Mouse (Mus musculus): ENCODE results near the gene Pdlim4. TPM values are rescaled to one million over a fixed set of nuclear protein-coding genes. Genes with fewer than 3 reads are reported as not detected.

Gene Pdlim4
- polyA plus RNA-seq, 1 experiment from 2014 or later = 21.4 TPM

GRCm38 (mm10) chr11:54026491-54027041, 42.2 kb downstream of the Pdlim4 start:
- no peak for DNase-seq

GRCm38 (mm10) chr11:54021396-54022093, 47.3 kb downstream of the Pdlim4 start:
- Histone ChIP-seq H3K4me1 (ENCODE audit: control insufficient read depth, insufficient read depth, low read length) (no peaks in the 10 kb centered on the region), H3K4me3 (replicated peaks; ENCODE audit: low read depth, low read length) (no peak overlapping the region), H3K4me2 (ENCODE audit: low read length) (no peak overlapping the region), H3K27ac (replicated peaks; ENCODE audit: low read depth, low read length) (no peak overlapping the region), H3K27me3 (ENCODE audit: control insufficient read depth, insufficient read depth, low read length) (peaks cover under 1% of the 10 kb centered on the region; the same call in 1 of the 2 replicates), H3K9ac (replicated peaks; ENCODE audit: low read length) (no peak overlapping the region), H3K9me3 (ENCODE audit: control insufficient read depth, low read length) (no peaks in the 10 kb centered on the region), H3K36me3 (ENCODE audit: control insufficient read depth, insufficient read depth, low read length) (no peaks in the 10 kb centered on the region)
- DNase-seq (no peak), ATAC-seq (ENCODE audit: low FRiP score, low TSS enrichment) (no peak)
- 88% methylated on average over 5 of the region's 5 CpGs for WGBS

More at GRCm38 (mm10) chr11:54026491-54027041, 42.2 kb downstream of the Pdlim4 start:
- Histone ChIP-seq H3K4me3 (replicated peaks; ENCODE audit: low read depth, low read length) (no peak overlapping the region), H3K4me2 (ENCODE audit: low read length) (no peak overlapping the region), H3K9ac (replicated peaks; ENCODE audit: low read length) (no peak overlapping the region), H3K36me3 (ENCODE audit: control insufficient read depth, insufficient read depth, low read length) (no peaks in the 10 kb centered on the region), H3K27me3 (ENCODE audit: control insufficient read depth, insufficient read depth, low read length) (peaks cover 17% of the 10 kb centered on the region), H3K4me1 (ENCODE audit: control insufficient read depth, insufficient read depth, low read length) (peaks cover 5% of the 10 kb centered on the region), H3K9me3 (ENCODE audit: control insufficient read depth, low read length) (no peaks in the 10 kb centered on the region), H3K27ac (replicated peaks; ENCODE audit: low read depth, low read length) (no peak overlapping the region)
- 76% methylated on average over 1 of the region's 1 CpGs for WGBS
- ATAC-seq (ENCODE audit: low FRiP score, low TSS enrichment) = no peak

- Histone ChIP-seq H3K9me3 (ENCODE audit: control insufficient read depth, low read length) (no peaks in the 10 kb centered on the region), H3K4me3 (replicated peaks; ENCODE audit: low read depth, low read length) (no peak overlapping the region), H3K27me3 (ENCODE audit: control insufficient read depth, insufficient read depth, low read length) (no peaks in the 10 kb centered on the region), H3K27ac (replicated peaks; ENCODE audit: low read depth, low read length) (no peak overlapping the region), H3K4me2 (ENCODE audit: low read length) (no peak overlapping the region), H3K9ac (replicated peaks; ENCODE audit: low read length) (no peak overlapping the region), H3K4me1 (ENCODE audit: control insufficient read depth, insufficient read depth, low read length) (no peaks in the 10 kb centered on the region), H3K36me3 (ENCODE audit: control insufficient read depth, insufficient read depth, low read length) (no peaks in the 10 kb centered on the region)
- no peak for DNase-seq
- WGBS = 81% methylated on average over 3 of the region's 3 CpGs
- ATAC-seq (ENCODE audit: low FRiP score, low TSS enrichment) = no peak
These were observed 49.7 kb downstream of the Pdlim4 start for GRCm38 (mm10) chr11:54018893-54019732.

DNA sequence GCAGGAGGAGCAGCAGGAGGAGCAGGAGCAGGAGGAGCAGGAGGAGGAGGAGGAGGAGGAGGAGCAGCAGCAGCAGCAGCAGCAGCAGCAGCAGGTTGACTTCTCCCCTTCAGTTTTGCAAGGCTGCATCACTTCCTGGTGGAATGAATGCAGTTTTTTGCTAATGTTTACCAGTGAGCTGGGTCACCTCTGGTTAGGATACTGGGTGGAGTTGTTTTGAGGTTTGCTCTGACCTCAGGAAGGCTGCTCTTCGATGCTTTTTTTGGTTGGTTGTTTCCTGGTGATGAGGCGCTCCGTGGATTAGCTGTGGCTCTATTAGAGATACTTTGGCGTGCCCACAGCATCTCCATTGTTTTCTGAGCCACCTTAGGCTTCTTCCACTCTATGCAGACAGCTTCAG, 51.2 kb downstream of the Pdlim4 start:
- no peak for ATAC-seq (ENCODE audit: low FRiP score, low TSS enrichment)
- Histone ChIP-seq H3K27me3 (ENCODE audit: control insufficient read depth, insufficient read depth, low read length) (no peaks in the 10 kb centered on the region), H3K4me3 (replicated peaks; ENCODE audit: low read depth, low read length) (no peak overlapping the region), H3K4me2 (ENCODE audit: low read length) (no peak overlapping the region), H3K9ac (replicated peaks; ENCODE audit: low read length) (no peak overlapping the region), H3K36me3 (ENCODE audit: control insufficient read depth, insufficient read depth, low read length) (no peaks in the 10 kb centered on the region), H3K9me3 (ENCODE audit: control insufficient read depth, low read length) (no peaks in the 10 kb centered on the region), H3K4me1 (ENCODE audit: control insufficient read depth, insufficient read depth, low read length) (no peaks in the 10 kb centered on the region), H3K27ac (replicated peaks; ENCODE audit: low read depth, low read length) (no peak overlapping the region)
- no peak for DNase-seq
- 76% methylated on average over 4 of the region's 4 CpGs for WGBS

DNA sequence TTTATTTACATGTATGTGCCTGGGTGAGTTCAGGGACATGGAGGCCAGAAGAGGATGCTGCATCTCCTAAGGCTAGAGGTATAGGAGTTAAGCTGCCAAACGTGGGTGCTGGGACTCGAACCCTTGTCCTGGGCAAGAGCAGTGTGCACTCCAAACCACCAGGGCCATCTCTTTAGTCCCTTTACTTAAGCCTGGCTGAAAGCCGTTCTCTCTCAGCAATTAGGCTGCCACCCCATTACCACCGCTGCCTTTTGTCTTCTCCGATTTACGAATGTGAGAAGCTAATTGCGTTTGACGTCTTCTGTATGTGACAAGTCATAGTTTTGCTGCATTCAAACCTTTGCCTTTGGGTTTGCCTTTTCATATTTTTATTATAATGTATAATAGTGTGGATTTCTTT, 52.8 kb downstream of the Pdlim4 start:
- Histone ChIP-seq H3K4me1 (ENCODE audit: control insufficient read depth, insufficient read depth, low read length) (no peaks in the 10 kb centered on the region), H3K9me3 (ENCODE audit: control insufficient read depth, low read length) (no peaks in the 10 kb centered on the region), H3K27me3 (ENCODE audit: control insufficient read depth, insufficient read depth, low read length) (no peaks in the 10 kb centered on the region), H3K27ac (replicated peaks; ENCODE audit: low read depth, low read length) (no peak overlapping the region), H3K36me3 (ENCODE audit: control insufficient read depth, insufficient read depth, low read length) (no peaks in the 10 kb centered on the region), H3K9ac (replicated peaks; ENCODE audit: low read length) (no peak overlapping the region), H3K4me2 (ENCODE audit: low read length) (no peak overlapping the region), H3K4me3 (replicated peaks; ENCODE audit: low read depth, low read length) (no peak overlapping the region)
- DNase-seq (no peak), ATAC-seq (ENCODE audit: low FRiP score, low TSS enrichment) (no peak)
- 77% methylated on average over 8 of the region's 8 CpGs for WGBS

DNA sequence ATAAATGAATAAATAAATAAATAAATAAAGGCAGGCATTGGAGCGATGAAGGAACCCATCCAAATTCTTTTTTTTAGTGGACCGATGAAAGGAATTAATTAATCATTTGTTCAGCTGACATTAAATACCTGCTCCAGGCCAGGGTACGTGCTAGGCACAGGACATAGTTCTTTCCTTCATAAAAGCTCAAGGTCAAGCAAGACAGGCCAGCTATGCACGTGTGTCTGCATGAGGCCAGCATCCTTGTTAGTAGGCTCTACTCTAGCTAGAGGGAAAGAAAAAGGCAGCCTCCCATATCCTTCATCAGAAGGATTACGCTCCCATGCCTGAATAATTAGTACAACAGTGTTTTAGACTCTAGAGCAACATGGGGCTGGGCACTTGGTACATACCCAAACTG, 55.9 kb downstream of the Pdlim4 start:
- no peak overlapping the region for H3K27ac ChIP-seq (replicated peaks; ENCODE audit: low read depth, low read length)
- DNase-seq = no peak
- no peaks in the 10 kb centered on the region for H3K27me3 ChIP-seq (ENCODE audit: control insufficient read depth, insufficient read depth, low read length)
- H3K4me3 ChIP-seq (replicated peaks; ENCODE audit: low read depth, low read length) = no peak overlapping the region
- no peaks in the 10 kb centered on the region for H3K9me3 ChIP-seq (ENCODE audit: control insufficient read depth, low read length)
- no peak for ATAC-seq (ENCODE audit: low FRiP score, low TSS enrichment)
- no peak overlapping the region for H3K9ac ChIP-seq (replicated peaks; ENCODE audit: low read length)
- H3K36me3 ChIP-seq (ENCODE audit: control insufficient read depth, insufficient read depth, low read length) = no peaks in the 10 kb centered on the region
- H3K4me1 ChIP-seq (ENCODE audit: control insufficient read depth, insufficient read depth, low read length) = no peaks in the 10 kb centered on the region
- no peak overlapping the region for H3K4me2 ChIP-seq (ENCODE audit: low read length)
- WGBS = 89% methylated on average over 5 of the region's 5 CpGs

DNA sequence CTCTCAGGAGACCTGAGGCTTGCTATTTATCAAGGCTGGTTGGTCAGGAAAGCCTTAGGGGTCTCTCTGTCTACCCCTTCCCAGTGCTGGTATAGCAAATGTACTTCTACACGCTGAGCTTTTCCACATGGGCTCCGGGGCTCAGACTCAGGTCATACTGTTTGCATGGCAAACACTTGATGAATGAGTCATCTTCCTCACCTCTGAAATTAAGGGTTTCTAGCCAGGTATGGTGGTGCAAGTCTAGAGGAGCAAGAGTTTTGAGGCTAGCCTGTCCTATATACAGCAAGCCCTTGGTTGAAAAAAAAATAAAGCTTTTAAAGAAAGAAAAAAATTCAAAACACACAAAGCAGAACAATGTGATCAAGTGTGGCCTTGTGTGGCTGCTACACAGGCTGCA, 57.6 kb downstream of the Pdlim4 start:
- no peaks in the 10 kb centered on the region for H3K9me3 ChIP-seq (ENCODE audit: control insufficient read depth, low read length)
- no peaks in the 10 kb centered on the region for H3K4me1 ChIP-seq (ENCODE audit: control insufficient read depth, insufficient read depth, low read length)
- DNase-seq (no peak), ATAC-seq (ENCODE audit: low FRiP score, low TSS enrichment) (no peak)
- no peaks in the 10 kb centered on the region for H3K27me3 ChIP-seq (ENCODE audit: control insufficient read depth, insufficient read depth, low read length)
- WGBS = 91% methylated on average over 2 of the region's 2 CpGs
- H3K36me3 ChIP-seq (ENCODE audit: control insufficient read depth, insufficient read depth, low read length) = no peaks in the 10 kb centered on the region
- H3K4me2 ChIP-seq (ENCODE audit: low read length) = no peak overlapping the region
- no peak overlapping the region for H3K4me3 ChIP-seq (replicated peaks; ENCODE audit: low read depth, low read length)
- no peak overlapping the region for H3K27ac ChIP-seq (replicated peaks; ENCODE audit: low read depth, low read length)
- H3K9ac ChIP-seq (replicated peaks; ENCODE audit: low read length) = no peak overlapping the region

- Histone ChIP-seq H3K4me3 (replicated peaks; ENCODE audit: low read depth, low read length) (no peak overlapping the region), H3K27ac (replicated peaks; ENCODE audit: low read depth, low read length) (no peak overlapping the region), H3K9ac (replicated peaks; ENCODE audit: low read length) (no peak overlapping the region), H3K4me1 (ENCODE audit: control insufficient read depth, insufficient read depth, low read length) (no peaks in the 10 kb centered on the region), H3K9me3 (ENCODE audit: control insufficient read depth, low read length) (no peaks in the 10 kb centered on the region), H3K36me3 (ENCODE audit: control insufficient read depth, insufficient read depth, low read length) (no peaks in the 10 kb centered on the region), H3K4me2 (ENCODE audit: low read length) (no peak overlapping the region), H3K27me3 (ENCODE audit: control insufficient read depth, insufficient read depth, low read length) (no peaks in the 10 kb centered on the region)
- ATAC-seq (ENCODE audit: low FRiP score, low TSS enrichment) = no peak
- 84% methylated on average over 10 of the region's 10 CpGs for WGBS
- DNase-seq = no peak
These were observed 60.3 kb downstream of the Pdlim4 start for GRCm38 (mm10) chr11:54008416-54008920.

Measured in midbrain, embryonic 14.5 days (tissue).